28 mouse cellular contexts compared by ENCODE assay signal in genomic region chr9:122397156-122397555, GRCm38 (mm10). TPM values are rescaled to one million over a fixed set of nuclear protein-coding genes. Genes with fewer than 3 reads are reported as not detected.
DNase-seq lines count a peak whose midpoint lies in the region; ATAC-seq lines count a peak whose summit lies in the region.
"Had no signal": no experiment of that assay in that cellular context is flagged by ENCODE, and none has a peak within 500 bp of the region (broad histone marks: within the 10 kb centered on the region; RNA-seq: fewer than 3 reads in every experiment).

No protein-coding gene starts in this region.

- no peak overlapping the region for H3K27ac ChIP-seq in intestine, embryonic 16.5 days (ENCODE audit: low read length)
- H3K27ac ChIP-seq: embryonic facial prominence, embryonic 13.5 days; forebrain, embryonic 13.5 days; heart, adult 2 months; heart, embryonic 10.5 days; heart, embryonic 13.5 days; hindbrain, embryonic 14.5 days; hindbrain, postnatal 0 days had no signal

- H3K9ac ChIP-seq in intestine, embryonic 16.5 days (ENCODE audit: low read depth, low read length): no peak overlapping the region
- H3K9ac ChIP-seq: embryonic facial prominence, embryonic 13.5 days; forebrain, embryonic 13.5 days; heart, embryonic 13.5 days; hindbrain, embryonic 14.5 days had no signal

- H3K4me2 ChIP-seq in intestine, embryonic 16.5 days (ENCODE audit: low read depth, low read length): no peak overlapping the region
- H3K4me2 ChIP-seq: embryonic facial prominence, embryonic 13.5 days; forebrain, embryonic 13.5 days; heart, embryonic 13.5 days; hindbrain, embryonic 14.5 days had no signal

- no peaks in the 10 kb centered on the region for H3K4me1 ChIP-seq in intestine, embryonic 16.5 days (ENCODE audit: control insufficient read depth, insufficient read depth, low read length)
- H3K4me1 ChIP-seq: embryonic facial prominence, embryonic 13.5 days; heart, embryonic 10.5 days; heart, embryonic 13.5 days had no signal

- 86% methylated on average over 1 of the region's 1 CpGs for WGBS in intestine, embryonic 16.5 days

- no peaks in the 10 kb centered on the region for H3K9me3 ChIP-seq in intestine, embryonic 16.5 days (ENCODE audit: control insufficient read depth, low read length)
- H3K9me3 ChIP-seq: embryonic facial prominence, embryonic 13.5 days; forebrain, embryonic 13.5 days; heart, embryonic 10.5 days; heart, embryonic 13.5 days had no signal

- peak; percentile 66 for DNase-seq in adrenal gland, adult 2 months
- no peak for DNase-seq in adrenal gland, adult 18-20 months (ENCODE audit: low spot score in 2 of 2)
- DNase-seq in 3T3-L1 (ENCODE audit: low read depth, low spot score): peak; percentile 14
- peak; percentile 28 for DNase-seq in NIH3T3 (ENCODE audit: low read depth)
- DNase-seq in adrenal gland, postnatal 36 days: peak; percentile 24 to 46
- no peak for DNase-seq in right cerebral cortex, adult 18-20 months
- DNase-seq: cerebellum, adult 11 months; cerebellum, adult 2 months; cerebellum, adult 9-11 months; cerebellum, postnatal 25 days; gastrocnemius, postnatal 10 days; gastrocnemius, postnatal 36 days; heart, adult 2 months; heart, postnatal 14 days; heart, postnatal 4 days; kidney, adult 8-10 months had no signal

- H3K27me3 ChIP-seq in intestine, embryonic 16.5 days (replicated peaks; ENCODE audit: control insufficient read depth, insufficient read depth, low read length): no peaks in the 10 kb centered on the region
- H3K27me3 ChIP-seq: embryonic facial prominence, embryonic 13.5 days; forebrain, embryonic 13.5 days; heart, embryonic 13.5 days; Patski had no signal

- ATAC-seq in intestine, embryonic 16.5 days: no peak
- ATAC-seq: forebrain, embryonic 13.5 days; forebrain, embryonic 16.5 days; hindbrain, postnatal 0 days; inflammation-experienced regulatory T-cells, adult 6 months; intestine, postnatal 0 days; Patski had no signal

- no peak overlapping the region for H3K4me3 ChIP-seq in intestine, embryonic 16.5 days (ENCODE audit: low read length)
- H3K4me3 ChIP-seq: embryonic facial prominence, embryonic 13.5 days; erythroblast, embryonic 14.5 days; forebrain, embryonic 13.5 days; heart, adult 2 months; heart, embryonic 10.5 days; heart, embryonic 13.5 days had no signal

- H3K36me3 ChIP-seq in intestine, embryonic 16.5 days (ENCODE audit: control insufficient read depth, insufficient read depth, low read length): no peaks in the 10 kb centered on the region
- H3K36me3 ChIP-seq: embryonic facial prominence, embryonic 13.5 days; heart, embryonic 10.5 days; heart, embryonic 13.5 days had no signal

RNA-seq across cellular contexts. Expression of gene Abhd5, which starts 45.7 kb away (rescaled TPM):
- total RNA-seq in adrenal gland, adult 2 months (2021): 100 to 1,000 TPM in 1 of 2 experiments, 10 to 100 TPM in 1; 90.4 to 137 TPM
- polyA plus RNA-seq in adrenal gland, adult 2 months (2012; rRNA removed): 14.7 and 17.6 TPM in 2 replicates
- total RNA-seq in adrenal gland, adult 18-20 months (2021): 10 to 100 TPM; 91.2 to 99.4 TPM
- 100 to 1,000 TPM in 1 of 2 experiments, 10 to 100 TPM in 1; 91.9 to 117 TPM for total RNA-seq in adrenal gland, postnatal 36 days (2021)
- polyA plus RNA-seq in intestine, embryonic 16.5 days (2015; fragmentation: Nextera tagmentation; extraction: Ambion mirVana): 17.9 and 20.8 TPM in 2 replicates

Comparison
In these comparisons a context has a peak if more than half of its experiments do, and no peak if none do; other contexts are left out.
1. DNase-seq: peak in adrenal gland, adult 2 months (single experiment), 3T3-L1 (single experiment), NIH3T3 (single experiment) and adrenal gland, postnatal 36 days (2 of 2); none in adrenal gland, adult 18-20 months (0 of 2) and right cerebral cortex, adult 18-20 months (single experiment).